Mouse (Mus musculus) layer of hippocampus, postnatal 14 days (tissue): ENCODE results near the gene Ric8b. TPM values are rescaled to one million over a fixed set of nuclear protein-coding genes. Genes with fewer than 3 reads are reported as not detected.

Experiments used
- DNase-seq, 2 experiments: peaks; one replicate each; pipeline ENCODE4 v3.0.0; 2021 to 2022; ENCODE audit warnings: low spot score in 2 of 2, mixed read lengths in 1 of 2
- total RNA-seq, 2 experiments: library from RNA; stranded (reverse); gene quantifications; 2 replicates each; pipeline ENCODE4 v1.2.3; 2021

The Ric8b gene
- total RNA-seq, 2 experiments from 2014 or later = 31.9 to 32.4 TPM

- DNase-seq = no peak
Observed at GRCm38 (mm10) chr10:84958597-84958996, 41.2 kb downstream of the Ric8b start.

GRCm38 (mm10) chr10:84960380-84960930 lies 43.0 kb downstream of the Ric8b start:
- no peak for DNase-seq

GRCm38 (mm10) chr10:84963126-84963525 lies 45.7 kb downstream of the Ric8b start:
- DNase-seq = no peak

GRCm38 (mm10) chr10:84963726-84964125 lies 46.3 kb downstream of the Ric8b start:
- DNase-seq = peak; percentile 69 to 94

- DNase-seq = no peak
Observed at GRCm38 (mm10) chr10:84966542-84966941, 49.1 kb downstream of the Ric8b start.

GRCm38 (mm10) chr10:84967645-84968044 lies 50.2 kb downstream of the Ric8b start:
- DNase-seq = no peak

- DNase-seq = no peak
Observed at GRCm38 (mm10) chr10:84968852-84969704, 51.7 kb downstream of the Ric8b start.

- DNase-seq = no peak
Observed at GRCm38 (mm10) chr10:84975264-84975663, 57.8 kb downstream of the Ric8b start.

- DNase-seq = peak in 1 of 2 experiments; percentile 8
Observed at GRCm38 (mm10) chr10:84976588-84977351, 59.4 kb downstream of the Ric8b start.

GRCm38 (mm10) chr10:84980291-84980690 lies 62.9 kb downstream of the Ric8b start:
- DNase-seq = no peak

- DNase-seq = no peak
Observed at GRCm38 (mm10) chr10:84981441-84981840, 64.0 kb downstream of the Ric8b start.

GRCm38 (mm10) chr10:84982675-84983074 lies 65.3 kb downstream of the Ric8b start:
- DNase-seq = no peak

- DNase-seq = no peak
Observed at GRCm38 (mm10) chr10:84985956-84986355, 68.5 kb downstream of the Ric8b start.

- DNase-seq = no peak
Observed at GRCm38 (mm10) chr10:84987666-84988065, 70.2 kb downstream of the Ric8b start.

GRCm38 (mm10) chr10:84988650-84989049 lies 71.2 kb downstream of the Ric8b start:
- no peak for DNase-seq

- peak in 1 of 2 experiments; percentile 10 for DNase-seq
Observed at GRCm38 (mm10) chr10:84994346-84994745, 76.9 kb downstream of the Ric8b start.

- DNase-seq = no peak
Observed at GRCm38 (mm10) chr10:84994971-84995370, 77.6 kb downstream of the Ric8b start.

- DNase-seq = no peak
Observed at GRCm38 (mm10) chr10:84996366-84996765, 79.0 kb downstream of the Ric8b start.

GRCm38 (mm10) chr10:84997571-84998224 lies 80.3 kb downstream of the Ric8b start:
- no peak for DNase-seq

- no peak for DNase-seq
Observed at GRCm38 (mm10) chr10:84998225-84998579, 80.8 kb downstream of the Ric8b start.

GRCm38 (mm10) chr10:85001920-85002319 lies 84.5 kb downstream of the Ric8b start:
- no peak for DNase-seq
